Mouse (Mus musculus) hematopoietic stem cell, adult 5-6 weeks (primary cell): ENCODE results near the gene Ppp1r14b. TPM values are rescaled to one million over a fixed set of nuclear protein-coding genes. Genes with fewer than 3 reads are reported as not detected.

Source experiments
- ATAC-seq, 2 experiments: fragments of 125-278 bp in 1 of 2; replicated peaks in 1 of 2; 2 replicates each; pipeline ENCODE4 v1.8.0; 2016 to 2017; ENCODE audit warnings: inconsistent platforms in 2 of 2, mild to moderate bottlenecking in 2 of 2, moderate number of reproducible peaks in 2 of 2, low read depth in 1 of 2, moderate TSS enrichment in 1 of 2; ENCODE audit not compliant: low FRiP score in 2 of 2, poor library complexity in 2 of 2, severe bottlenecking in 2 of 2, insufficient read depth in 1 of 2, low TSS enrichment in 1 of 2
- total RNA-seq: library from RNA; stranded (forward); fragments of 172-1452, 232-1000 nt; gene quantifications from 2 replicates; pipeline ENCODE4 v1.2.3, GENCODE M21; 2017

The Ppp1r14b gene
- 89.4 and 98.0 TPM in 2 replicates for total RNA-seq

DNA sequence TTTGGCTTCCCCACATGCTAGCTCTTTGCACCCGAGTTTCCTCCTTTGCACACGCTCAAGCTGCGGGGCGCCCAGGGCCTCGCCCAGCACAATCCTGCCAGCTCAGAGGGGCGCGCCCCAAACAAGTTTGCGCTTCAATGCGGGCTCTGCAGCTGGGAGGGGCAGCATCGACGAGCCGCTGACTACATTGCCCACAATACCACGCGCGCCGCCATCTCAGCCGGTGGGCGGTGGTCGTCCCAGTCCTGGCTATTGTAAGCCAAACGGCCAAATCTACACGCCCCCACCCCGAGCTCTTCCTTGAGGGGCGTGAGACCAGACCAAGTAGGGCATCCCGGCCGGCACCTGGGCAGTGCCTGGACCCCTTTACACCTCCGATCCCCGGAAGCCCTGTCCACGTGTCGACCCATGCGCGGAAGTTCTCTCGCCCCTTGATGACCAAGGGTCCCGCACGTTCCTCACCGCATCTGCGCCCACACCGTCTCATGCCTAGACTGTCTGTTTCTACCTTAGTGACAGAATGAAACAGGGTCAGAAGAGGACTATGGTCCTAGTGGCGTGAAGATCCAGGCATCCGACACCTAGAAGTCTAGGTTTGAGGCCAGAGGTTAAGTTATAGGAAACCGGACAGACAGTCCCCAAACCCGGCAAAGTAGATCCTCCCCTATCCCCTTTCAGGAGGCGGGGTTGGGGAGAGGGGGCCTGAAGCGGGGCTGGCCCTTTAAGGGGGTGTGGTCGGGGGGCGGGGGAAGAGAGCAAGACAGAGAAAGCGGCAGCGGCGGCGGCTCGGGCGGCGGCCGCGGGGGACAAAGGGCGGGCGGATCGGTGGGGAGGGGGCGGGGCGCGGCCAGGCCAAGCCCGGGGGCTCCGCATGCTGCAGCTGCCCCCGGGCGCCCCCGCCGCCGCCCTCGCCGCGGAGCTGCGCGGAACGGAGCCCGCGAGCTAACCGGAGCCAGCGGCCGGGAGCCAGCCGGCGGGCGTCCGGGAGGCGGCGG lies at the start of gene Ppp1r14b:
Ppp1r14b (plus strand) TSS at position 758 of the 995 bp plus-strand sequence.
- peak; percentile 55 to 61 for ATAC-seq

DNA sequence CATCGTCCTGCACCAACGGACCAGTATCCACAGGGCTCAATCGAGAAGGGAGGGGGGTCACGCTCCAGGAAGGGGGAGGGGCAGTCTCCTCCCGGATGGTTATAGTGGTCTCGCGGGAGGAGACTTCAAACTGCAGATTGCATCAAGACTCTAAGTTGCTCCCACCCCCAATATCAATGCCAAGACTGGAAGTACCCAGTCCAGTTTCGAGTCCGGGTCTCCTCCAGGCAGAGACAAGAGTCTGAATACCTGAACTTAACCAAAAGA lies 49.5 kb upstream of the Ppp1r14b start, which contains the start of gene Catsperz:
Catsperz (minus strand) TSS at position 74 of the 267 bp plus-strand sequence.
- no peak for ATAC-seq

- no peak for ATAC-seq
Observed at GRCm38 (mm10) chr19:6925611-6926329, 49.0 kb upstream of the Ppp1r14b start.

GRCm38 (mm10) chr19:6926559-6927255 lies 48.1 kb upstream of the Ppp1r14b start:
- no peak for ATAC-seq

GRCm38 (mm10) chr19:6928080-6928479 lies 46.7 kb upstream of the Ppp1r14b start:
- no peak for ATAC-seq

DNA sequence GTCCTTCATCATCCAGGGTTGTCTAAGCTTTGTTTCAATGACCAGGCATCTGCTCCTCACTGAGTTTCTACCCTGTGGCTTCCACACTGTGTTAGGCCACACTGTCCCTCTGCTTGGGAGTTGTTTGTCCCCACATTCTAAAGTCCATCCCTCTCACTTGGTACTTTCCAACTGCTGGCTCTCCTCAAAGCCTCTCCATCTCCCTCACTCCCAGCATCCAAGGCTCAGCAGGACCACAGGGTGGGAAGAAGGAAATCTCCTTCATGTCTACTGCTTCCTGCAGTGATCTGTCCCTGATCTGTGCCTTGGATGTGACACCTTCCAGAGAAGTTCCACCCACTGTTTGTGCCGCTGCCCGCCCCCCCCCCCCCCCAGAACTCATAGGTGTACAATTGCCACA lies 43.8 kb upstream of the Ppp1r14b start:
- ATAC-seq: no peak

DNA sequence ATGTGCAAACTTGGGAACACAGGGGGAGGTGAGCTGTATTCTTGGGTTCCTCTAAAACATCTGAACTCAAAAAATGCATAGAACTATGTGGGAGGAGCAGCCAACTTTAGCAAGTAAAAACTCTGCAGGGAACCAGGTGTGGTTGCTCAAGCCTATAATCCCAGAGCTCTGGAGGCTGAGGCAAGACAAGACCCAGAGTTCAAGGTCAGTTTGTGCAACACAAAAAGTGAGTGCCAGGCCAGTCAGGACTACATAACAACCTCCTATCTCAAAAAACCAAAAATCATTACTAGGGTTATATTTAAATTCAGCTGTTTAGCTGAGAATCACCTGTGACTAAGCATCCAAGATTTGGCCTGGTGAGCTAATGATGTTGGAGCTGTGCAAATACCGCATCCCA lies 42.8 kb upstream of the Ppp1r14b start:
- ATAC-seq: no peak

DNA sequence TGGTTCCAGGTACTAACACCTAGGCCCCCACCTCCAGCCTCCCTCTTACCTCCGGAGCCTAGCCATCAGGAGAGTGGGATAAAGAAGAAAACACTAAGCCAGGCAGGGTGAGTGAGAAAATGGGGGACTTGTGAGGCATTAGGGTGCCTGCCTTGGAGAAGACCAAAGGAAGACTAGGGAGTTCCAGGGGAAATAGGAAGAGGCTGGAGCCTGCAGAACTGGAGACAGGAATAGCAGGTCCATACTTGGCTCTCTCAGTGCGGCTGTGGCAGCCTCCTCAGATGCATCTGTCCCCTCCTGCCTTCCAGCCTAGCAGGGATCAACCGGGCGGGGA lies 41.7 kb upstream of the Ppp1r14b start:
- no peak for ATAC-seq

GRCm38 (mm10) chr19:6933436-6934194 lies 41.2 kb upstream of the Ppp1r14b start:
- ATAC-seq: peak; percentile 32 to 42; a peak in 2 of 4 replicates

DNA sequence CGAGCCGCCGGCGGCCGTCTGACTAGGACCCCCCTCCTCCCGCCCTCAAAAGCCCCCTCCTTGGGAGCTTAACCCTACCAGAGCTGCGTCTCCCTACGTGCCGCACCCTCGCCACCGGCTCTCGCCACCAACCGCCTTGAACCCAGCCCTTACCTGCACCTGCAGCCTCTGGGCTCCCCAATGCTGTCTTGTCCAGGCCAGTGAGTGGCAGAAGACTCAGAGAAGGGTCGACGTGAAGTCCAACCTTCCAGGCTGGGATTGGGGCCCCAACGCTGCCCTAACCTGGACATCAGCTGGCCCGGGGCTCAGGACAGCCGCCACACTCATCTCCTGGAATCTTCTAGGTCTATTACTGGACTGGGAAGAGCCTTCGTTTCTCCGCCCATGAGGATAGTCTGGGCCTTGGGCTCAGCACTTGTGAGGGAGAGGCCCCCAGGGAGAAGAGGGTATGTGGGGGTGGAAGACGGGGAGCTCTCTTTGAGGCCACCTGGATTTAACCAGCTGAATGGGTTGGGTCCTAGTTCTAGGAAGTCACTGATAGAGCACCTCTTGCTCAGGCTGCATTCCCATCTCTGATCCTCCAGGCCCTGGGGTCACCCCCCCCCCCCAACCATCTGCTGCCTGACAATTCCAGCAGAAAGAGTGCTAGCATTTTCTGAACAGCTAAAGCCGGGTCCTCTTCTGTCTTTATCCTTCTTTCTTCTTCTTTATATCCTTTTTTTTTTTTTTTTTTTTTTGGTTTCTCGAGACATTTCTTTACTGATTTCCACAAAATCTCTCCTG lies 40.4 kb upstream of the Ppp1r14b start, which contains the start of gene Kcnk4:
Kcnk4 (minus strand) TSS at position 321 of the 783 bp plus-strand sequence.
- no peak for ATAC-seq

DNA sequence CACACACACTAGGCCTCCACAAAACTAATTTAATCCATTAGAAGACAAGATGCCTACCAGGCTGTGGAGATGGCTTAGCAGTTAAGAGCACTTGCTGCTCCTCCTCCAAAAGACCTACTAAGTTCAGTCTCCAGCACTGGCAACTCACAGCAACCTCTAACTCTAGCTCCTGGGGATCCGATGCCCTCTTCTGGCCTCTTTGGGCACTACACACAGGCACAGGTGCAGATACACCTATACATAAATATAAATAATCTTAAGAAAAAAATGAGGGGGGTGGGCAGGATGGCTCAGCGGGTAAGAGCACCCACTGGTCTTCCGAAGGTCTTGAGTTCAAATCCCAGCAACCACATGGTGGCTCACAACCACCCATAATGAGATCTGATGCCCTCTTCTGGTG lies 38.5 kb upstream of the Ppp1r14b start:
- no peak for ATAC-seq

DNA sequence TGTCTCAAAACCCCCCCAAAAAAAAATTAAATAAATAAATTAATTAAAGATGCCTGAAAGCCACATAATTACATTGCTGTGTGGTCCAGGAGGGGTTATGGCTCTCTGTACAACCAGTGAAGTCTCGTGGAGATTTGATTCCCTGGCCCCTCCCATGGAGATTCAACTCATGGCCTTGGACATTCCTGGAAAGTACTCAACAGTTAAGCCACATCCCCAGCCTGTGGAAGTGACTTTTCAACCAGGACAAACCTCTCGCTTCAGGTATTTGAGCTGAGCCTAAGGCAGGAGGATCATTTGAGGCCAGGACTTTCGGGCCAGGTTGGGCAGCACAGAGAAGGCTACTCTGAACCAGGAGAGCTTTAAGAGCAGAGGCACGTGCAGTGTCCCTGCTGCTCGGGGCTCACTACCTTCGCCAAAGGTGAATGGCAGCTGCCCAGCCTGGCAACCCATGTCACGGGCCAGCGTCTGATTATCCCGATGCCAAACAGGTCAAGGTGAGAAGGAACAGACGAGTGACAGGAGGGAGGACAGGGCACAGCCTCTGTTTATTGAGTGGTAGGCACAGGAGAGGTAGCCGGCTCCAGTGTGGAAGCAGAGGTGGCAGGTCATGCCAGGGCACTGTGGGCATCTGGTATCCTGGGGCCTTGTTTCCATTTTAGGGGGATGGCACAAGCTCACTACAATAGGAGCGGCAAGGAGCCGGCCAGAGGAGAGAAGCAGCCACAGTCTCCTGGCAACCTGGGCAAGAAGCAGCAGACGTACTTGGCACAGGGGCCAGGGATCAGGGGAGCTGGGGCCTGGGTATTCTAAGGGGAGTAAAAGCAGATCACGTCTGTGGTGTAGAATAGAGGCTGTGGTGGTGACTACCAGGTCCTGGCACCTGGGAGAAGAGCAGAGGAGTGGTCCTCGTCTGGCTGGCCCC lies 37.0 kb upstream of the Ppp1r14b start:
- ATAC-seq: no peak

DNA sequence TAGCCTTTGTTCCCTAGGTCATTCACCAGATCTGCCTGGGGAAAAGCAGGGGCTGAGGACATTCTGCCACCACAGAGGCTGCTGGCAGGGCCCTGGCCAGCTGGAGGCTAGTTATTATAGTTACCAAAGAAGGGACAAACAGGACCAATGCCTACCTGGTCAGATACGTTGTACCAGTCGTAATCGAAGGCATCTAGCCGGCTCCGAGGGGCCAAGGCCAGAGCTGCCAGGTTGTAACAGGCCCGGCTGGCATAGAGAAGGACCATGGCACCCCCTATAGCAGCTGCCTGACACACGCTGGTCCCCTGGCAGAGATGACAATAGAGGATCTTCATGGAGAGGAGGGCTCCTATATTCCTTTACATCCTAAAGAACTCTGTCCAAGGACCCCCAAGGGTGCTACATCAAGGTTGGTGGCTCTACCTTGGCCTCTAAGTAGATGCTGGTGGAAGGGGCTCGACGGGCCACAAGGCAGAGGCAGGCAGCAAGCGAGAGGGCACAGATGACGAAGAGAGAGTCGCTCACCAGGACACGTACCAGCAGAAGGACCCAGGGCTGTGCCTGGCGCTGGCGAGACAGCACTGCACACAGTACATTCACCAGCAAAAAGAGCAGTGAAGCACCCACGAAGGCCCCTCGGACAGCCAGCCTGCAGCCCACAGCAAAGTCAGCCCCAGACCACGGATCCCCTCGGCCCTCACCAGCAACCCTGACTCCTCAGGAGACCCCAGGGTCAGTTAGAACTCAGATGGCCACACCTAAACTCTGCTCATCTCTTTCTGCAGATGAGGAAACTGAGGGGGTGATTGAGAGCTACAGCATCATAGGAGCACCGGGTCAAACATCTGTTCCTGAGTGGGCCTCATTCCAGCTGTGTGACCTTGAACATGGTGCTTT lies 35.4 kb upstream of the Ppp1r14b start:
- no peak for ATAC-seq

DNA sequence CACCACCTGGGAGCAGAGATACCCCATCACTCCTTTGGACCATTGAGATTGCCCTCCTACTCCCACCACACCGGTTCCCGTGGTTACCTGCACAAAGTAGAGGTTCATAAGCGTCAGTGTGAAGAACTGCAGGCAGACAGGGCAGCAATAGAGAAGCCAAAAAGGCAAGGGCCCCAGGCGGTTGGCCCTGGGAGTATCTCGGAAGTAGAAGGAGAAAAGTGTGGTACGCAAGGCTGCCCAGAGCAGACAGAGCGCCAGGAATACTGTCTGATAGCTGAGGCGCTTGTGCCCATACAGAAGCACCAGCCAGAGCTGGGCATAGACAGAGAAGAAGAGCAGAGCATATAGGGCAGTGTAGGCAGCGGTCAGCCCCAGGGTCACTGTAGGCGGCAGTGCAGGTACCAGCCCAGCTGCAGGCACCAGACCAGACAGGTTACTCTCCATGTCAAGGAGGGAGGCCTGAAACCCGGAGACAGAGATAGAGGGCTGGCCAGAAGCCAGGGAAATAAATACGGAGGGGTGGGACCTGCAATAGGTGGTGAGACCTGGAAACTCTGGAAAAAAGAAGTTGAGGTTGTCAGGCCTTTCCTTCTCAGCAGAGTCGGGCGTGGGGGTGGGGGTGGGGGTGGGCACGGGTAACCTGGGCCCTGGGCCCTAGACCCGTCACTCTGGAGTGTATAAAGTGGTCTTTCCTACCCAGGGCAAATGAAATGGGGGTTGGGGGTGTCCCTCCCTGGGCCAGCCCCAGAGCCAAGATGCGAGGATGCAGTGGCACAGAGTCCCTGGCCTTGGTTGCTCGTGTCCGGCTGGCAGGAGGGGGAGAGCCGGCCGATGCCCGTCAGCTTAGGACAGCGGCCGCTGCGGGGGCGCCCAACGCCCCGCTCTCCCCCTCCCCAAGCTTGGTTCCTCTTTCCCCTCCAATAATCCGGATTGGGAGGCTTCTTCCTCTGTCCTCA lies 34.1 kb upstream of the Ppp1r14b start:
- peak in 1 of 2 experiments; percentile 10; a peak in 1 of 4 replicates for ATAC-seq
